Mouse (Mus musculus): Measurements from ENCODE around the gene Pth.

The Pth gene

GRCm38 (mm10) chr7:113388470-113388869 is at the start of gene Pth:
Pth (minus strand) TSS chr7:113388570.
- no peak for DNase-seq (ENCODE audit: low read depth, low spot score)

DNA sequence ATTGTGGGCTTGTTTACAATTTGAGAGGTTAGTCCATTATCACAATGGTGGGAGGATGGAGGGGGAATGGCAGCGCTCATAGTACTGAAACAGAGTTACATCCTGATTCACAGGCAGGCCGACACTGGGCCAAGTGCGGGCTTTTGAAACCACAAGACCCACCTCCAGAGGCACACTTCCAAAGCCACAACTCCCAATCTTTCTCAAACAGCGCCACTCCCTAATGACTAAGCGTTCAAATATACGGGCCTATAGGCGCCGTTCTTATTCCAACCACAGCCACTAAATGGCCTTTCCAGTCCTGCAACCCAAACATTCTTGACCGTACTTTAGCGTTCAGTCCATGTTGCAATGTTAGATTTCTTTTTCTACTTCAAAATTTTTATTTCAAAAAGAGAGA is 47.9 kb upstream of the Pth start:
- no peak for DNase-seq (ENCODE audit: low read depth, low spot score)

GRCm38 (mm10) chr7:113434286-113434685 is 45.9 kb upstream of the Pth start:
- DNase-seq (ENCODE audit: low read depth, low spot score), result peak; percentile 60

GRCm38 (mm10) chr7:113433451-113433850 is 45.1 kb upstream of the Pth start:
- no peak for DNase-seq (ENCODE audit: low read depth, low spot score)

DNA sequence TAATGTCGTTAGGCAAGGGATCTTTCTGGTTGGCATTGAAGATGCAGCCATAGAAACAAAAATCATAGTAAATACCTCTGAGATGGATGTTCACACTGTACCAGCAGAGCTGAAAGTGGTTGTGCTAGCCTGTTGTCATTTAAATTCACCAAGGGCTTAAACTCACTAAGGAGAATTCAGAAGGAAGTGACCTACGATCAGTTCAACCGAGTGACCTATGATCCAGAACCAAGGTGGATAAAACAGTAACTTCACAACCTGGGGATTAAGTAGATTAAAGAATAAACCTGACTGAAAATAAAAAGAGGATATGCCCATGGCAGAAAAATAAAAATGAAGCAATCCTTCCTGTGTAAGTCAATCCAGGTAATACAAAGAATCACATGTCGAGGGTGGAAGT is 44.5 kb upstream of the Pth start:
- no peak for DNase-seq (ENCODE audit: low read depth, low spot score)

DNA sequence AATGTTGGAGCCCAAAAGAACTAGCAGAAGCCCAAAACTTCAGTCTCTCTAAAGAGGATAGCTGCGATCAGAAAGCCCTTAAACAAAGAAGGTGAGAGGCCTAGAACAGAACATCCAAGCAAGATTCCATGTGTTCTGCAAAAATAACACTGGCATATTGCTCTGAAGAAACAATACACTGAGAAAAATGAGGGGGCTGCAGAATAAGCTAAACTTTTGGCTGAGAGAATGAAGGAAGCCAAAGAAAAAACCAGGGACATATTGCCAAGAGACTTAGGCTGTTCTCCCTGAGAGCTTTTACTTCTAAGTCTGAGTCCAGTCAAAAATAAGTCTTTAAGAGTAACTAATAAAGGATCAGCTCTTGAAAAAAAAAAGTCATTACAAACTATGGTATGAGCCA is 32.4 kb upstream of the Pth start:
- DNase-seq (ENCODE audit: low read depth, low spot score), result no peak

DNA sequence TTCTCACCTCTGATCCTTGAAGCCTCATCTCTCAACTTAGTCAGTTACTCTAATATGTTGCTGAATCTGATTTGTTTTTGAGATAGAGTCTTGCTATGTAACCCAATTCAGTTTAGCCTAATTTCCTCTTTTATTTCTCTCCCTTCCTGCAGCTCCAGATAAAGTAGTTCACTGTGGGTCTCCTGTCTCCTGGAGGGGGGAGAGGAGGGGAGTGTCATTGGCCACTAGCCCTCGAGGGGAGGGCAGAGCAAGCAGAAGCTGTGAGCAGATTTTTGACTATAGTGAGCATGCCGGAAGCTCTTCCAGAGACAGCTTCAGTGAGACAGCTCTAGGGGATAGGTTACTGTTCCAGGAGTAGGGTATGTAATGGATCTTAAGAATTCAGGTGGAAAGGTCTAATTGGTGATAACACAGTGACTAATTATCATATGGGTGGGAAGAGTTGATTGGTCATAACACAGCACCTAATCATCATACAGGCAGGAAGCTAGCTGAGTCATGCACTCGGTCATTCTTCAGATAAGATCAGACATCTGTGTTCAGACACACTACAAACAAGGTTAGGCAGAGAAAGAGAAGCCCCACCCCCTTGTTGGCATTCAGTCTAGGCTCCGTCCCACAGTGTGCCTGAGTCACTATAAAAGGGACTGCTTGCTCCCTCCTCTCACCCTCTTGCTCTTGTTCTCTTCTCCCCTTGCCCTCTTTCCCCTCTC is 30.9 kb upstream of the Pth start:
- DNase-seq (ENCODE audit: low read depth, low spot score), result no peak

GRCm38 (mm10) chr7:113416536-113416935 is 28.2 kb upstream of the Pth start:
- no peak for DNase-seq (ENCODE audit: low read depth, low spot score)

DNA sequence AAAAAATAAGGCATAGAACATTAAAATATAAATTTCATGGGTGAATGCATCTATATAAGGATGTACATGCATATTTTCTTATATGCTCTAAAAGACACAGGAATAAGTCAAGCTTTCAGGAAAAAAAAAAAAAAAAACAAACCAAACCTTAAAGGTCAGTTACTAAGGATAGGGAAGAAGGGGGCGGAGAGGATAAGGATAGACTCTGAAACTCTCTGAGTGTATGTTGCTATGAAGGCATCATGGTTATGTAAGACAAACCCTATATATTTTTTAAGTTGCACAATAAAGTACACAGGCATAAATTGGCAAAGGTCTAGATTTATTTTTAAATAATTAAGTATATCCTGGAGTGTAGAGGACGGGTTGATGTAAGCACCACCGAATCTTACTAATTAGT is 26.9 kb upstream of the Pth start:
- no peak for DNase-seq (ENCODE audit: low read depth, low spot score)

- no peak for DNase-seq (ENCODE audit: low read depth, low spot score)
Measured at GRCm38 (mm10) chr7:113408712-113409111, 20.3 kb upstream of the Pth start.

DNA sequence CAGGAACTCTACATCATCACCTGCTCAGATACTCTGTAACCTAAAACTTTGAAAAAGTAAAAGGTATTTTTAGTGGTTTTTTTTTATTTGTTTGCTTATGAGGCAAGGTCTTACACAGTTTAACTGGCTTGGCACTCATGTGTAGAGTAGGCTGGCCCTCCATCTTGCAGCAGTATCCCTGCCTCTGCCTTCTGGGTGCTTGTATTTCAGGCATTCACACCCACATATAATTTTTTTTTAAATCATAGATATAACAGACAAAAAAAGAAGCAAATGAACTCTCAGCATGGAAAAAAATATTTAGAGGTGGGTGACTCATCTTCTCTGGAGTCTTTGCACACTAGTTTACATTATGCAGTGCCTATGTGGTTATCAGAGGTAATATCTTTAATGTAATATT is 9.7 kb upstream of the Pth start:
- DNase-seq (ENCODE audit: low read depth, low spot score), result no peak

DNA sequence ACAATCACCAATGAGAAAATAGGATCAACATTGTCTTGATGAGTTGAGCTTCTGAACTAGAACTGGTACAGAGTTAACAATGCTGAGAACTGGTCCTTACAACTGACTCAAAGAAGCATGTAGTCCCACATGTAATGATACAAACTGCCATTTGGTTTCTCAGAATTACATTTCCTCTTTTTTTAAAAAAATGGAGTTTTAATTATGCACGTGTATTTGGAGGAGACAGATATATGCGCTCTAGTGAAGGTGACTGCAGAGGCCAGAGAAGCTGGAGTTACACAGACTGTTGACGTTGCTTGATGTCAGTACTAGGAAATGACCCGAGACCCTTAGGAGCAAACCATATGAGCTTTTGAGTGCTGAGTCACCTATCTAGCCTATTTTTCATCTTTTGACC is 8.3 kb upstream of the Pth start:
- DNase-seq (ENCODE audit: low read depth, low spot score), result no peak

GRCm38 (mm10) chr7:113391619-113392018 is 3.2 kb upstream of the Pth start:
- no peak for DNase-seq (ENCODE audit: low read depth, low spot score)

- peak; percentile 91 for DNase-seq (ENCODE audit: low read depth, low spot score)
Measured at GRCm38 (mm10) chr7:113377875-113378658, 10.3 kb downstream of the Pth start.

- DNase-seq (ENCODE audit: low read depth, low spot score), result peak; percentile 18
Measured at GRCm38 (mm10) chr7:113372682-113373081, 15.7 kb downstream of the Pth start.

DNA sequence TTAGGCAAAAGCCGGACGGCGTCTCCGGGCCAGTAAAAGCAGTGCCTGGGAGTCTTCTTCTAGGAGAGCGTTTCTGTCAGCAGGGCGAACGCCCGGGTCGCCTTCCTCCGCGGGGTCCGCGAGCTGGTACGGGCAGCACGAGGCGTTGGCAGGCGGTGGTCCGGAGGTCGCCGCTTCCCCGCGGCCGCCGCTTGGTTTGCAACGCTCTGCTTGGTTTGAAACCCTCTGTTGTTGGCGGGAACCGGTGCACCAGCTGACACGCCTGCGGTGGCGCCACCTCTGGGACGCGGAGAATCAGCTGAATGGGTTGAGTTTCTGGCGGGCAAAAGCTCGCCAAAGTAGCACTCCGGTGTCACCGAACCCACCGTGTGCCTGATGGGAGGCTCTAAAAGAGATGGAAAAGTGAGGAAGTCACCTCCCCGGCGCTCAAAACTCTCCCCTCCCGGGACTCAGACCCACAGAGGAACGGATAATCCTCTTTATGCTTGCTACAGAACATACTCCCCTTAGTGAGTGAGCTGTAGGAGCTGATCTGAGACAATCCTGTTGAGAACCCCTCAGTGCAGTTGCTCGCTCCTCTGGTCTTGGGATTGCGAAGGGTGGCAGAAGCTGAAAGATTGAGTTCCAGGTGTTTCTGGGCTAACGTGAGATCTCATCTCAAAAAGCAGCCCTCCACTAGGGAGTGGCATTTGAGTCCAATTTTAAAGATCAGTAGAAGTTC is 18.6 kb downstream of the Pth start:
- peak; percentile 92 for DNase-seq (ENCODE audit: low read depth, low spot score)

GRCm38 (mm10) chr7:113368746-113369619 is 19.4 kb downstream of the Pth start, which contains the start of gene Btbd10:
Btbd10 (minus strand) TSS chr7:113369392.
- peak; percentile 99 for DNase-seq (ENCODE audit: low read depth, low spot score)

DNA sequence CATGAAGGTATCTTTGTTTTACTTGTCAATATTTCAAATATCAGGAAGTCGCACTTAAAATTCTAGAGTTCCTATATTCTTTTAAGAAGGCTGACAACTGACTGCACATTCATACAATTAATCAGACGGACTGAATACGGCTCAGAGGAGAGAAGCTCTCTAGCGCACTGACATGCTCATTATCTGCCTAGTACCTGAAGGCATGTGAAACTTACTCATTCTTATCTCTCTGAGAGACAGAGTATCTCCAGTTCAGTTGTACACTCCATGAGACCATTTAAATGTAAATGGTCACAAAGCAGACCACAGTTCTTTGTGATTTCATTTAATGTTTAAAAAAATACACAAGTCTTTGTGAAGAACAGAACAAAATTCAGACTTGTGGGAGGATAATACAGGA is 20.9 kb downstream of the Pth start:
- no peak for DNase-seq (ENCODE audit: low read depth, low spot score)

DNA sequence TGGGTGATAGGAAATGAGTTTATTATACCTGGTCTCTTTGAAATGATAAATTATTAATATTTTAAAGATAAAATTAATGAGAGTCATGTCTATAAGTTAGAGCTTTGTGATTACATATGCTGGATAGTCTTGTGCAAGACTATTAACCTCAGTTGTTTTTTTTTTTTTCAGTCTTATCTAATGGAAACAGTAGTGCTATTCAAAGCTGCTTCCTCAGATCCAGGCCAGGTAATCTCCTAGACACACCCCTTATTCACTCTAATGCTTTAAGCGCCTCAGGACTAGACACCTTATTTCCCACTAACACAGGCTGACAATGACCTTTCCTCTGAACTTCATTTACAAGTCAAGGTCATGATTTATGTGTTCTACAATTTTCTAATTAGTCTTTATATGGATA is 39.3 kb downstream of the Pth start:
- DNase-seq (ENCODE audit: low read depth, low spot score), result no peak

DNA sequence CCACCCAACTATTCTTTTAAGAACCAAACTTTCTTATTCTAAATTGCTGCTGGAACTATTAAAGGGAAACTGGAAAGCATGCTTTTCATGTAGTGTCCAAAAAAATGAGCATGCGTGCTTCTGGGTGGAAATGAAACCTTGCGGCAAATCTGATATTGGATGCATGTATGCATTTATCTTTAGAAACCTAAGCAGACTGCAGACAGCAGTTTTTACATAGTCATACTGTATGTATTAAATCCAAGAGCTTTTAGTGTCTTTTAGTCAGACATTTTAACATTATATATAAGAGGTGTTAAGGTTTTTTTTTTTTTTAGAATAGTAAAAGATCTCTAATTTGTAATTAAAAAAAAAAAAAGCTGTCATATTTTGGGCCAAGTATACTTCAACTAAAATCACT is 40.7 kb downstream of the Pth start:
- no peak for DNase-seq (ENCODE audit: low read depth, low spot score)

DNA sequence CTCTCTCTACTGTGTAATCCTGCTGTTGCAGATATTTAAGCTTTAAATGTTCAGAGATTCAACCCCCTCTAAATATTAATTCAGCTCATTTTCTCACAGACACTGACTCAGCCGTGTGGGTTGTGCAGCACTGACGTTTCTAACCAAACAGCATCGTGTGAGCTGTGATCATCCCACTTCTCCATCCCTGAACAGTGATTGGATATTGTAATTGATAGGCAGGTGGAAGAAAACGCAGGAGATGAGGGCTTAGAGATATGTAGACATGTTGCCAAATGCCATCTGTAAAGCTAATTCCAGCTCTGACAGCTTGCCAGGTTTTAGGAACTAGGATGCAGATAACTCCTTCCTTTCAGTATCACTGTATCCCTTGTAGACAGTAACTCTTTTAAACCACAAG is 41.1 kb downstream of the Pth start:
- DNase-seq (ENCODE audit: low read depth, low spot score), result no peak
